Mouse (Mus musculus): Measurements from ENCODE around the gene A830005F24Rik. TPM values are rescaled to one million over a fixed set of nuclear protein-coding genes. Genes with fewer than 3 reads are reported as not detected.

The A830005F24Rik gene
- polyA plus RNA-seq, 1 experiment from 2014 or later: 3.1 TPM

DNA sequence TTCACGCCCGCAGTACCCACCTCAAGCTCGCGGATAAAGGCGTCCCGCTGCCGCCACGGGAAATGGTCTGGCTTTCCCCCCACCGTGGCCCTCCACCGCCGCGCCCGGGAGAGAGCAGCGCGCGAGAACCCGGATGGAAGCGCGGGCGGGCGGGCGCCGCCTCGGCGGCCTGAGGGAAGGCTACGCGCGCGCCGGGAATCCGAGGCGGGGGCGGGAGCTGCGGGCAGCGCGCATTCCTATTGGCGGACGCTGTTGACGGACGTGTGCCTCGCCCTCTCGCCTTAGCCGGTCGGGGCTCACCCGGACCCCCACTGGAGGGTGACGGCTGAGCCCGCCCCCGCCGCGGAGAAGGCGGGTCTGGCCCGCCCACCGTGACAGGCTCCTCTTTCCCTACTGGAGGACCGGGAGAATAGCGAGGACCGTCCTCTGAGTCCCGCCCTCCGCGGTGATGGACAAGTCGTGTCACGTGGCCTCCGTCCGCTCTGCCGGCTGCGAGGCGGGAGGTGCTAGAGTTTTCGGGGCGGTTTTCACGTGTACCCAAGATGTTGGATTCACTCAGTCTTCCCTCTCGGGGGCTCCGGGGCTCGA lies 33.1 kb downstream of the A830005F24Rik start:
- WGBS: under 1% methylated on average over 71 of the region's 72 CpGs
- Histone ChIP-seq H3K27me3 (no peaks in the 10 kb centered on the region), H3K9me3 (no peaks in the 10 kb centered on the region), H3K4me3 (peak overlapping the region; percentile 95), H3K9ac (replicated peaks) (peak overlapping the region; percentile 92), H3K4me1 (peaks cover 36% of the 10 kb centered on the region), H3K27ac (replicated peaks) (peak overlapping the region; percentile 99), H3K36me3 (no peaks in the 10 kb centered on the region), H3K4me2 (replicated peaks) (peak overlapping the region; percentile 59)
- peak; percentile 98 for ATAC-seq (replicated peaks)

DNA sequence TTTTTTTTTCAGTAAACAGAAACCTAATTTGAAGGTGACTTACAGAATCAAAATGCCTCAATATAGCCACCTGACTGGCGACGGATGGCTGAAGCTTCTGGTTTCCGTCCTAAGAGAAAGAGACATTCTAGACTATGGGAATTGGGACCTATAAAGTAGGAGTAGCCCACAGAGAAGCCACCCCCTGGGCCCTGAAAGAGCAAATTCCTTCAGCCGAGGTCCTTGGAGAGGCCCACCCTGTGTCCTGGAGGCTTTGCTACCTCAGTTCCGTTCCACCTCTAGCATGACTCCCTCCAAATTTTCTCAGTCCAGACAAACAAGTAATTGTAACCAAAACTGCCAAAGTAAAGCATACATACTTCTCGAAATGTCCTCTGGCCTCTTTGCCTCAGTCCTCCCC lies 34.3 kb downstream of the A830005F24Rik start:
- Histone ChIP-seq H3K4me1 (peaks cover 40% of the 10 kb centered on the region), H3K9me3 (no peaks in the 10 kb centered on the region), H3K27ac (replicated peaks) (no peak overlapping the region), H3K36me3 (no peaks in the 10 kb centered on the region), H3K27me3 (no peaks in the 10 kb centered on the region), H3K9ac (replicated peaks) (no peak overlapping the region), H3K4me3 (no peak overlapping the region), H3K4me2 (replicated peaks) (no peak overlapping the region)
- 95% methylated on average over 6 of the region's 6 CpGs for WGBS
- no peak for ATAC-seq (replicated peaks)

DNA sequence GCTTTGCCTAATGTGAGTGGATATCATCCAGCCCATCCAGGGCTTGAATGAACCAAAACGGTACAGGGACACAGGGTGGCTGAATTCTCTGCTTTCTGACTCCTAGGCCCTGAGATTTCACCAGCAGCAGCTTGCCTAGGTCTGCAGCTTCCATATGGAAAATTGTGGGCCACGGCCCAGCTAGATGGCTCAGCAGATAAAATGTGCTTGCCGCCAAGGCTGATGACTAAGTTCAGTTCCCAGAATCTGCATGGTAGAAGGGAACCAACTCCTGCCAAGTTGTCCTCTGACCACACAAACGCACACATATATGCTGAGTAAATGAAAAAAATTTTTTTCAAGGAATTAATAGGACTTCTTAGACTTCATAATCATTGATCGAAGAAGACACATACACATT lies 34.9 kb downstream of the A830005F24Rik start:
- WGBS: 92% methylated on average over 5 of the region's 5 CpGs
- H3K4me1 ChIP-seq: peaks cover 44% of the 10 kb centered on the region
- no peak overlapping the region for H3K4me3 ChIP-seq
- H3K9me3 ChIP-seq: no peaks in the 10 kb centered on the region
- no peak overlapping the region for H3K4me2 ChIP-seq (replicated peaks)
- no peak for ATAC-seq (replicated peaks)
- no peaks in the 10 kb centered on the region for H3K36me3 ChIP-seq
- no peak overlapping the region for H3K9ac ChIP-seq (replicated peaks)
- H3K27me3 ChIP-seq: no peaks in the 10 kb centered on the region
- H3K27ac ChIP-seq (replicated peaks): no peak overlapping the region

DNA sequence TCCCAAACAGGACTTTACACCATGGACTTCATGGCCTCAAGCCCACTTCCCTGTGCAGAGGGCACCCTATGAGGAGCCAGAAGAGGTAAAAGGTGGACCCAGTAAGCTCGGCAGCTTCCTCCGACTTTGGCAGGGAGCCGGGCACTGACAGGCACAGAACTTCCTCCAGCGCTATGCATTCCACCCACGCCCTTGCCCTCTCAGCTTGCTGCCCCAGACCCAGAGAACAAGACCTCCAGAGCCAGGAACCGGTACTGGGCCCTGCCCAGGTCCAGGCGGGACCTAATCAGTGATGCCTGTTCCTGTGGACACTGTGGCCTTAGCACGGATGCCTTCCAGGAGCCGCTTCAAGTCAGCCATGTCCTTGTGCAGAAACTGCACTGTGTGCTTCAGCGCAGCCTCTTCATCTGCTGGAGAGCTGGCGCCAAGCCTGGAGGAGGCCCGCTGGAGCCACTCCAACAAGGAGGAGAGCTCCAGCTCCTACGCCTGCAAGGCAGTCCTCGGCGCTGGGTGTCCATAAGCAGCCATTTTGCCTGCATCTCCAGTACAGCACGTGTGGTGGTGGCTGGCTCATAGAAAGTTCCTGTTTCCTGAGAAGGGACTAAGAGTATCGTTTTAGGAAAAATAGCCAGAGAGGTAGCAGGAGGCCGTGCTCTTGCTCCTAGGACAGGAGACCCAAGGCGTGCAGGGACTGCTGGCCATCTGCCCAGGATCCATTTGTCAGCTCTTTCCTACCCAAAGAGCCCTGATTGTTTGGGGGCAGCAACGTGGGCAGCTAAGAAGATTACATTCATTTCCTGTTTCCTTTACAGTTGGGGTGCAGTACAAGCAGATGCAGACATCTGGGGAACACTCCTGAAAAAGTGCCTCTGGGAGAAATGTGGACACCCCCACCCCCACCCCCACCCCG lies 39.1 kb downstream of the A830005F24Rik start:
- no peaks in the 10 kb centered on the region for H3K9me3 ChIP-seq
- H3K9ac ChIP-seq (replicated peaks): peak overlapping the region; percentile 44
- peak overlapping the region; percentile 94 for H3K27ac ChIP-seq (replicated peaks)
- peak overlapping the region; percentile 47 for H3K4me2 ChIP-seq (replicated peaks)
- no peaks in the 10 kb centered on the region for H3K27me3 ChIP-seq
- 36% methylated on average over 21 of the region's 21 CpGs for WGBS
- ATAC-seq (replicated peaks): peak; percentile 95
- H3K4me3 ChIP-seq: peak overlapping the region; percentile 27
- H3K4me1 ChIP-seq: peaks cover 24% of the 10 kb centered on the region
- H3K36me3 ChIP-seq: no peaks in the 10 kb centered on the region

DNA sequence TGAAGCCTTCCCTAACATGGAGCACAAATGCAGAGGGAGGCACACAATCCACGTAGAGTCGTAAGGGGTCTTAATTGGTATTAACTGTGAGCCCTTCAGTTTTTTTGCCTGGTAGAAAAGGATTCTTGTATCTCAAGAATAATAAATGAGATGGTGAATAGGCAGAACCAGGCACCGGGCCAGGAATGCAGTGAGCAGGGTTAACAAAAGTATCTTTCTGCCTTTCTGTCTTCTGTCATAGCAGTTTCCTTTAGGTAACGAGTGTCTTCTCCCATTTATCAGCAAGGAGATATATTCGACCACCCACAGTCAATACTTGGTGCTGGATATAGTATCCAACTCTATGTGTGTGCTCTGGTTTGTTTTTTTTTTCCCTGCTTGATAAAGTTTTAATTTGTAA lies 40.1 kb downstream of the A830005F24Rik start:
- 19% methylated on average over 5 of the region's 5 CpGs for WGBS
- no peak overlapping the region; the same call in 1 of the 2 replicates for H3K4me2 ChIP-seq (replicated peaks)
- H3K27me3 ChIP-seq: no peaks in the 10 kb centered on the region
- H3K9me3 ChIP-seq: no peaks in the 10 kb centered on the region
- no peaks in the 10 kb centered on the region for H3K36me3 ChIP-seq
- H3K9ac ChIP-seq (replicated peaks): no peak overlapping the region
- peak overlapping the region; percentile 94; the same call in 1 of the 2 replicates for H3K27ac ChIP-seq (replicated peaks)
- no peak overlapping the region for H3K4me3 ChIP-seq
- H3K4me1 ChIP-seq: peaks cover 24% of the 10 kb centered on the region
- ATAC-seq (replicated peaks): no peak

DNA sequence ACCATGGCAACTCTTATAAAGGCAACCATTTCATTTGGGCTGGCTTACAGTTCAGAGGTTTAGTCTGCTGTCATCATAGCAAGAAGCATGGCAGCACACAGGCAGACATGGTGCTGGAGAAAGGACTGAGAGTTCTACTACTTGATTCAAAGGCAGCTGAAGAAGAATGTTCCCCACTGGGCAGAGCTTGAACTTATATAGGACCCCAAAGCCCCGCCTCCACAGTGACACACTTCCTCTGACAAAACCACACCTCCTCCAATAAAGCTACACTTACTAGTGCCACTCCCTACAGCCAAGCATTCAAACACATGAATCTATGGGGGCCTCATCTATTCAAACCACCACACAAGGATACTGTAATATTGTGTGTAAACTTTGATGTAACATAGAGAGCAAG lies 41.2 kb downstream of the A830005F24Rik start:
- H3K36me3 ChIP-seq: no peaks in the 10 kb centered on the region
- no peak overlapping the region for H3K9ac ChIP-seq (replicated peaks)

DNA sequence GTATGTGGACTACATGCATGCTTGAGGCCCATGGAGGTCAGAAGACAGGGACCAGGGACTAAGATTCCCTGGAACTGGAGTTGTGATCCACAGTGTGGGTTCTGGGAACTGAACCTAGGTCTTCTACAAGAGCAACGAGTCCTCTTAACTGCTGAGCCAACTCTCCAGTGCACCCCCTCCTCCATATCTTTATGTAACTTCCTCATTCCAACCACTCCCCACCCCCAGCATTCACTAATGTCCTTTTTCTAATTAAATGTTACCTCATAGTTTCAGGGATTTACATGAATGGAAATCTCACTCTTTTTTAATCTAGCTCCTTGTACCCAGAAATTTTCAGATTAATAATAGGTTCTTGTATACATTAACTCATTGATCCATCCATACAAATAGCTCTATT lies 42.6 kb downstream of the A830005F24Rik start:
- ATAC-seq (replicated peaks): no peak
- Histone ChIP-seq H3K9ac (replicated peaks) (no peak overlapping the region), H3K36me3 (no peaks in the 10 kb centered on the region), H3K27ac (replicated peaks) (no peak overlapping the region), H3K4me2 (replicated peaks) (no peak overlapping the region), H3K4me3 (no peak overlapping the region), H3K27me3 (no peaks in the 10 kb centered on the region), H3K4me1 (peaks cover 24% of the 10 kb centered on the region), H3K9me3 (no peaks in the 10 kb centered on the region)
- 93% methylated on average over 1 of the region's 1 CpGs for WGBS

More for the DNA sequence above, 41.2 kb downstream of the A830005F24Rik start:
- no peaks in the 10 kb centered on the region for H3K27me3 ChIP-seq
- no peaks in the 10 kb centered on the region for H3K9me3 ChIP-seq
- no peak for ATAC-seq (replicated peaks)
- H3K27ac ChIP-seq (replicated peaks): no peak overlapping the region
- WGBS: 88% methylated on average over 1 of the region's 1 CpGs
- peaks cover 24% of the 10 kb centered on the region for H3K4me1 ChIP-seq
- no peak overlapping the region for H3K4me2 ChIP-seq (replicated peaks)
- H3K4me3 ChIP-seq: no peak overlapping the region

DNA sequence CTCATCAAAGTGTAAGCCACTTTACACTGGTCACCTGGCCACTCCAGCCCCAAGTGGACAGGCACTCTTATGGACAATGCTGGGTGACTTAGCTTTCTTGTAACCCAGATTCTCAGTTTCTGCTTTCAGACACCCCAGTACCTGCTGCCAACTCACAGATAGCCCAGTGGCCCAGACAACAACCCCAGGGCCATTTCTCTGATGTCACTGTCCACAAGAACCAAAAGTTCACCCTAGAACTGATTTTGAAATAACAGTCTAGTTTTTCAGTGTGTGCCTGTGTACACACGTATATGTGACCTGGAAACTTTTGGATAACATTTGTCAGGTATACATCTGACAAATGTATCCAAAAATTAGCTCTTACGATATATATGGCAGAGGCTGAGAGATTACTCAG lies 48.1 kb downstream of the A830005F24Rik start:
- H3K27me3 ChIP-seq: no peaks in the 10 kb centered on the region
- ATAC-seq (replicated peaks): no peak
- no peak overlapping the region for H3K4me2 ChIP-seq (replicated peaks)
- peaks cover 7% of the 10 kb centered on the region for H3K4me1 ChIP-seq
- WGBS: 87% methylated on average over 2 of the region's 2 CpGs
- H3K4me3 ChIP-seq: no peak overlapping the region
- no peaks in the 10 kb centered on the region for H3K9me3 ChIP-seq
- H3K9ac ChIP-seq (replicated peaks): no peak overlapping the region
- no peak overlapping the region for H3K27ac ChIP-seq (replicated peaks)
- H3K36me3 ChIP-seq: no peaks in the 10 kb centered on the region

DNA sequence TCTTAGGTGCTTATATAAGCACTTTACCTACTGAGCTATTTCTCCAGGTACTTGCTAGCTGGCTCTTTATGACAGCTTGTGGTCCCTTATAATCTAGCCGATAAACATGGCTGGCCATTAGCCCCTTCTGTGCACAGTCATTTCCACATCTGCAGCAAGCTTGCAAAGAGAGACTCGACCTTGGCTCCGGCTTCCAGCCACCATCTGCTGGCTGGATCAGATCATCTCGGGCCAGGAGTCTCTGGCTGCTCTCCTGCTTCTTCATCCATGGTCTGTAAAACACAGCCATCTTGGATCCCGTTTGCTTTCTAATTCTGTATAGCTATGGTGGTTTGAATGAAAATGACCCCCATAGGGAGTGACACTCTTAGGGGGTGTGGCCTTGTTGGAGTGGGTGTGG lies 49.0 kb downstream of the A830005F24Rik start:
- Histone ChIP-seq H3K36me3 (no peaks in the 10 kb centered on the region), H3K27me3 (no peaks in the 10 kb centered on the region), H3K4me1 (peaks cover 9% of the 10 kb centered on the region), H3K27ac (replicated peaks) (no peak overlapping the region), H3K9me3 (no peaks in the 10 kb centered on the region), H3K9ac (replicated peaks) (no peak overlapping the region), H3K4me3 (no peak overlapping the region), H3K4me2 (replicated peaks) (no peak overlapping the region)
- no peak for ATAC-seq (replicated peaks)
- WGBS: 89% methylated on average over 5 of the region's 5 CpGs

MicroRNA genes within 50 kb of the gene (microRNA counts, 519-probe panel; counts per million panel counts)
- microRNA mmu-let-7a (4,747 counts per million, percentile 97 among the panel's probes with 10 or more counts), microRNA mmu-let-7d (4,677 counts per million, percentile 96 among the panel's probes with 10 or more counts), microRNA mmu-let-7f (4,213 counts per million, percentile 94 among the panel's probes with 10 or more counts)

Small RNA genes within 50 kb of the gene (microRNA-seq; reads per million reads assigned to microRNA genes)
- not detected for gene Gm24111
- 250 reads per million, percentile 66 among the genes with 10 or more reads in this experiment for gene Mirlet7a-1
- gene Mirlet7d: 8,963 reads per million, percentile 95 among the genes with 10 or more reads in this experiment
- not detected for gene Mirlet7f-1

Other genes with a start within 250 kb of the A830005F24Rik start
- gene Zfp169, start 119 bp upstream of the A830005F24Rik start, polyA plus RNA-seq (2015; fragmentation: Nextera tagmentation; extraction: Ambion mirVana): 6.8 and 10.2 TPM in 2 replicates
- gene Ptpdc1, start 112.1 kb downstream of the A830005F24Rik start, polyA plus RNA-seq (2015; fragmentation: Nextera tagmentation; extraction: Ambion mirVana): 14.1 and 16.0 TPM in 2 replicates
- not detected in 2 replicates for gene Barx1, start 149.4 kb downstream of the A830005F24Rik start, polyA plus RNA-seq (2015; fragmentation: Nextera tagmentation; extraction: Ambion mirVana)

Measured in forebrain, embryonic 15.5 days (tissue).